Mouse (Mus musculus) limb, embryonic 12.5 days (tissue): ENCODE results near the gene Hist1h2bh. TPM values are rescaled to one million over a fixed set of nuclear protein-coding genes. Genes with fewer than 3 reads are reported as not detected.
"Not testable (repeated sequence)": the region's sequence is repeated elsewhere in the genome, so short reads cannot be mapped to it uniquely, and the experiment has no call there.

ENCODE experiments used
- ATAC-seq: fragments of 200-750 bp; cut with Nextera tagmentation; 2 replicates; pipeline ENCODE4 v1.8.0; 2017; ENCODE audit warnings: low read depth, moderate TSS enrichment; ENCODE audit not compliant: insufficient number of reproducible peaks, insufficient read depth, low FRiP score, low TSS enrichment
- H3K27ac ChIP-seq: fragments of 300-500 bp; sonication (generic); 2 replicates; pipeline ENCODE4 v1.5.1; 2016; ENCODE audit warnings: mild to moderate bottlenecking, moderate library complexity
- H3K27me3 ChIP-seq: fragments of 300-500 bp; sonication (generic); 2 replicates; pipeline ENCODE4 v1.6.1; 2016; ENCODE audit warnings: mild to moderate bottlenecking, moderate library complexity
- H3K36me3 ChIP-seq: fragments of 300-500 bp; sonication (generic); 2 replicates; pipeline ENCODE4 v1.6.1; 2016; ENCODE audit warnings: mild to moderate bottlenecking, moderate library complexity
- H3K4me1 ChIP-seq: fragments of 300-500 bp; sonication (generic); replicated peaks from 2 replicates; pipeline ENCODE4 v1.6.1; 2016
- H3K4me2 ChIP-seq: fragments of 300-500 bp; sonication (generic); 2 replicates; pipeline ENCODE4 v1.6.1; 2016; ENCODE audit warnings: mild to moderate bottlenecking, moderate library complexity
- H3K4me3 ChIP-seq: fragments of 300-500 bp; sonication (generic); replicated peaks from 2 replicates; pipeline ENCODE4 v1.5.1; 2016; ENCODE audit warnings: mild to moderate bottlenecking
- H3K9ac ChIP-seq: fragments of 300-500 bp; sonication (generic); replicated peaks from 2 replicates; pipeline ENCODE4 v1.6.1; 2016; ENCODE audit warnings: mild to moderate bottlenecking, moderate library complexity
- H3K9me3 ChIP-seq: fragments of 300-500 bp; sonication (generic); 2 replicates; pipeline ENCODE4 v1.6.1; 2016; ENCODE audit warnings: mild to moderate bottlenecking, moderate library complexity
- WGBS: fragments of 180-500 bp; shearing (Covaris S2); methylation state at CpG from one replicate; pipeline ENCODE4 v1.1.7; 2016; 5-methylcytosine and 5-hydroxymethylcytosine counted together
- polyA plus RNA-seq: library from polyadenylated mRNA; unstranded; fragments of >200 nt; fragmentation: Nextera tagmentation; extraction: Ambion mirVana; gene quantifications from 2 replicates; pipeline ENCODE4 v1.2.1, GENCODE M21; 2016

Hist1h2bh gene
- polyA plus RNA-seq = 1.4 TPM in 2 replicates

DNA sequence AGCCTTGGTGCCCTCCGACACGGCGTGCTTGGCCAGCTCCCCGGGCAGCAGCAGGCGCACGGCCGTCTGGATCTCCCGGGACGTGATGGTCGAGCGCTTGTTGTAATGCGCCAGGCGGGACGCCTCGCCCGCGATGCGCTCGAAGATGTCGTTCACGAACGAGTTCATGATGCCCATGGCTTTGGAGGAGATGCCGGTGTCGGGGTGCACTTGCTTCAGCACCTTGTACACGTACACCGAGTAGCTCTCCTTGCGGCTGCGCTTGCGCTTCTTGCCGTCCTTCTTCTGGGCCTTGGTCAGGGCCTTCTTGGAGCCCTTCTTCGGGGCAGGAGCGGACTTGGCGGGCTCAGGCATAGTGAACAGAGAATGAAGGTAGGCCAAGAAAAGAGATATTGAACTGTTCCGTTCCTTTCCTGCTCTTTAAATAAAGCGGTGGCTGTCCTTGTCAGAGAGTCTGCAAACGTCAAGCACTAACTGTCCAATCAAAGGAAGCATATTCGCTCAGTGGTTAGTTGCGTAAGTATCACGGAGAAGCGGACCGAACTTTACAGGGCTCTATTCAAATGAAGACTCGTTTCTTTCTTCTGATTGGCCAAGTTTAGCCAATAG, at the start of gene Hist1h2bh:
Hist1h2bh (minus strand) TSS at position 394 of the 609 bp plus-strand sequence.
- Histone ChIP-seq H3K4me3 (peak within 1 kb of the TSS; percentile 46), H3K27ac (peak within 1 kb of the TSS; percentile 94), H3K4me2 (peak within 1 kb of the TSS; percentile 71), H3K9ac (peak within 1 kb of the TSS; percentile 70)
- not testable (repeated sequence) for H3K27me3 ChIP-seq, H3K36me3 ChIP-seq, H3K9me3 ChIP-seq, H3K4me1 ChIP-seq
- WGBS = under 1% methylated on average over 41 of the region's 42 CpGs
- peak; percentile 95 for ATAC-seq

DNA sequence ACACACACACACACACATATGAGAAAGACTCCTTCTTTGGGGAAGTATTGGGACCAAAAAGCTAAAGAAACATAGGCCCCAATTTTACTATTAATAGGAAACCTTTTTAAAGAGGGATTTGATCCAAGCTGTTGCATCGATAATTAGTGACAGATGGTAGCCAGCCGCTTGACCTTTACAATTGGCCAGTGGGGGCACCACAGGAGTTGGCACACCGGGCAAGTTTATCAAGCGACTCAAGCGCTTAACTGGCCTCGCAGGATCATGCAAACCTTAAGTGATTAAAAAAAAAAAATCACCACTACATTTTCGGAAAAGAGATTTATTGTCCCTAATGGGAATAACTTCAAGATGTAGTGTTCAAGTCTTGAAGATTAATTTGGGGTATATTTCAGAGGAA, 49.4 kb upstream of the Hist1h2bh start:
- Histone ChIP-seq H3K27me3 (no peaks in the 10 kb centered on the region), H3K9me3 (no peaks in the 10 kb centered on the region), H3K4me2 (no peak overlapping the region), H3K4me3 (no peak overlapping the region), H3K4me1 (peaks cover 5% of the 10 kb centered on the region; the same call in 1 of the 2 replicates), H3K36me3 (no peaks in the 10 kb centered on the region), H3K9ac (no peak overlapping the region), H3K27ac (peak overlapping the region; percentile 71; the same call in 1 of the 2 replicates)
- no peak for ATAC-seq
- WGBS = 57% methylated on average over 7 of the region's 7 CpGs

DNA sequence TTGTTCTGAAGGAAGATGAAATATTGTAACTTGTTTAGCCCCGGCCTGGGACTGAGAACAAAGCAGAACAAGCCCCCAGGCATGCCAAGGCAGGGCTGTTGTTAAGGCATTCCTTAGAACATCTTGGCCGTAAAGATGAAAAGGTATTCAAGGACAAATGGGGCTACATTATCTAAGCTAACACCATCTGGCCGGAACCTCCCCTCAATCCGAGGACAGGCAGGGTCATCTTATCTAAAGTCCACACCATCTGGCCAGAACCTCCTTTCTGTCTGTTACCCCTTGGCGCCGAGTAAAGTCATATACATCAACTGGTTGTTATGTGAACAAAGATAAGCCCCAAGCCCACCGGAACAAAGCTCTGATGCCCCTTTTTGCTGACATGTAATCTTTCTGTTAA, 48.7 kb upstream of the Hist1h2bh start:
- not testable (repeated sequence) for H3K9me3 ChIP-seq, H3K27ac ChIP-seq, H3K4me2 ChIP-seq, ATAC-seq, H3K4me3 ChIP-seq, H3K4me1 ChIP-seq, H3K27me3 ChIP-seq, H3K36me3 ChIP-seq, H3K9ac ChIP-seq
- WGBS = 88% methylated on average over 7 of the region's 7 CpGs

DNA sequence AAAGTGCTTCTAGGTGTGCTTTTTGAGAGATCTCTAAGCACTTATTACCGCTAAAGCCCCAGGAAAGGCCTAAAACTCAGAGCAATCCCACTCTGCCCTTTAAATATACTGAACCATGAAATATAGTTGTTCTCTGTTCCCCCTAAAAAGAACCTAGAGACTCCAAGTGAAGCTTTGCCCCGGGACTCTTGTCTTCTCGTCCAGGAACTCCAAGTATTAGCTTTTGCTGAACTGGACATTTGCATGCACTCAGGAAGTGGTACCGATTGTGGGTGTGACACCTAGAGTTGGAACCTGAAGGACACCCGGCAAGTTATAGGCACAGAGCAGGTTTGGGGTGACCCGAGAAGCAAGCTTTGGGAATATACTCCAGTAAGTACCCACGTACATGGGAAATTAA, 48.0 kb upstream of the Hist1h2bh start:
- WGBS = 95% methylated on average over 7 of the region's 7 CpGs
- Histone ChIP-seq H3K27me3 (no peaks in the 10 kb centered on the region), H3K4me3 (no peak overlapping the region), H3K4me1 (peaks cover 9% of the 10 kb centered on the region; the same call in 1 of the 2 replicates), H3K27ac (no peak overlapping the region), H3K4me2 (no peak overlapping the region), H3K9ac (no peak overlapping the region), H3K36me3 (no peaks in the 10 kb centered on the region), H3K9me3 (no peaks in the 10 kb centered on the region)
- no peak for ATAC-seq

DNA sequence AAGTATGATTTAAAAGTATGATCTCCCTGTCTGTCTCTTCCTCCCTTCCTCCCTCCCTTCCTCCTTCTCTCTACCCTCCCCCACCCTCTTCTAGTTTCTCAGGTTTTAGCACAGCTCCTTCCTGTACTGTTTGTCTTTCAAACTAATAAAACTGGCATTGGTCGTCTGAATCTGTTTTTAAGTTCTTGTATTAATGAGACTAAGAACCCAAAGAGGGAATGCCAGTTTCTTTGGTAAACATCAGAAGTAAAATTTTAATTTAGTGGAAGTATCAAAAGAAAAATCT, 43.7 kb upstream of the Hist1h2bh start:
- H3K4me3 ChIP-seq = peak overlapping the region; percentile 44
- H3K36me3 ChIP-seq = no peaks in the 10 kb centered on the region
- H3K4me1 ChIP-seq = peaks cover 28% of the 10 kb centered on the region
- peak overlapping the region; percentile 97 for H3K27ac ChIP-seq
- H3K4me2 ChIP-seq = peak overlapping the region; percentile 76
- H3K9me3 ChIP-seq = no peaks in the 10 kb centered on the region
- WGBS = 2% methylated on average over 1 of the region's 1 CpGs
- H3K9ac ChIP-seq = peak overlapping the region; percentile 38; the same call in 1 of the 2 replicates
- ATAC-seq = no peak
- no peaks in the 10 kb centered on the region for H3K27me3 ChIP-seq

DNA sequence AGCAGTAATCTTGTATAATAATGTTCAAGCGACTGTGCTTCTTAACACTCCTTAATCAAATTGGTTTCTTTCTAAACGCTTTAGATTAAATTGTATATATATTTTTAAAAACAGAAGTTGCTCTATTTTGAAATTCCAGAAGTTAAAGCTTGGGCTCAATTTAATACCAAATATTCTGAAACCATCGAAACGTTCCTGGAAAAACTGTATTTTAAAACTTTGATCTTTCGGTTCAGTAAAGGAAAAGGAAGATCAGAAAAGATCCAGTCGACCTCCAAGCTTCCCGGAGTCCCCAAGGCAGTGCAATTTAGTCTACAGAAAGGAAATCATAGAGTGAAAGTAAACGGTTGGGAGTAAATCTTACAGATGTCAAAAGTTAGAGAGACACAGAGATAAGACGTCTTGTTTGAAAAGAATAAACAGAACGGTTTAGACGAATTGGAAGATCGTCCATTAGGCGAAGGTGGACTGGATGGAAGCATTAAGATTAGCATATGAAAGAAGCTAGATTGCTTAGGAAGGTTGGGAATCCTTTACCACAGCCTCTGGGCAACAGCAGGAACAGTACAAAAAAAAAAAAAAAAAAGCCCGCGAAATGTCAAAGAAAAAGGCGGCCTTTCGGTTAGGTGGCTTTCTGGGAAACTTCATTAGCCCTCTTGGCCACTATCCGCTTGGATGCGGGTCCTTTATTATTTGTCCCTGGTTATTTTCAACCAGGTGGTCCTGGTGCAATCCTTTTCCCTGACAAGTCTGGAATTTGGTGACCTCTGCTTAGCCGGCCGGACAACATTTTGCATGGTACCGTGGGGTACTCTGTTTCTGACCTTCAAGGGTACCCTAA, 43.1 kb upstream of the Hist1h2bh start:
- Histone ChIP-seq H3K4me2 (peak overlapping the region; percentile 76), H3K36me3 (no peaks in the 10 kb centered on the region), H3K4me3 (peak overlapping the region; percentile 44), H3K27me3 (no peaks in the 10 kb centered on the region), H3K9me3 (no peaks in the 10 kb centered on the region), H3K9ac (peak overlapping the region; percentile 38), H3K27ac (peak overlapping the region; percentile 97), H3K4me1 (peaks cover 31% of the 10 kb centered on the region)
- no peak for ATAC-seq
- 2% methylated on average over 22 of the region's 22 CpGs for WGBS

DNA sequence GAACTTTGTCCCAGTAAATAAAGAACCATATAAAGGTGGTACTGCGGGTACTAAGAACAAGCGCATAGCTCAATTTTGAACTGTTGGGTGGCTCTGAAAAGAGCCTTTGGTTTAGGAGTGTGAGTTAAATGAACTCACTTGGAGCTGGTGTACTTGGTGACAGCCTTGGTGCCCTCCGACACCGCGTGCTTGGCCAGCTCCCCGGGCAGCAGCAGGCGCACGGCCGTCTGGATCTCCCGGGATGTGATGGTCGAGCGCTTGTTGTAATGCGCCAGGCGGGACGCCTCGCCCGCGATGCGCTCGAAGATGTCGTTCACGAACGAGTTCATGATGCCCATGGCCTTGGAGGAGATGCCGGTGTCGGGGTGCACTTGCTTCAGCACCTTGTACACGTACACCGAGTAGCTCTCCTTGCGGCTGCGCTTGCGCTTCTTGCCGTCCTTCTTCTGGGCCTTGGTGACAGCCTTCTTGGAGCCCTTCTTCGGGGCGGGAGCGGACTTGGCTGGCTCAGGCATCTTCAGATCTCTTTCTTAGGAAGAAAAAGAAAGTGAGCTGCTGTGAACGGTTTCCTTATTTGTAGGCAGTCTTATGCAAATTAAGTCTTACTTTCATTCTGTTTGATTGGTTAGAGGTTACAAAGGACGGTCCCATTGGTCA, 42.4 kb upstream of the Hist1h2bh start:
- Histone ChIP-seq H3K4me1 (peaks cover 33% of the 10 kb centered on the region), H3K4me3 (peak overlapping the region; percentile 44), H3K4me2 (peak overlapping the region; percentile 76), H3K27ac (peak overlapping the region; percentile 96), H3K9ac (peak overlapping the region; percentile 76)
- peak; percentile 81 for ATAC-seq
- H3K27me3 ChIP-seq, H3K9me3 ChIP-seq, H3K36me3 ChIP-seq: not testable (repeated sequence)
- WGBS = 1% methylated on average over 28 of the region's 36 CpGs

DNA sequence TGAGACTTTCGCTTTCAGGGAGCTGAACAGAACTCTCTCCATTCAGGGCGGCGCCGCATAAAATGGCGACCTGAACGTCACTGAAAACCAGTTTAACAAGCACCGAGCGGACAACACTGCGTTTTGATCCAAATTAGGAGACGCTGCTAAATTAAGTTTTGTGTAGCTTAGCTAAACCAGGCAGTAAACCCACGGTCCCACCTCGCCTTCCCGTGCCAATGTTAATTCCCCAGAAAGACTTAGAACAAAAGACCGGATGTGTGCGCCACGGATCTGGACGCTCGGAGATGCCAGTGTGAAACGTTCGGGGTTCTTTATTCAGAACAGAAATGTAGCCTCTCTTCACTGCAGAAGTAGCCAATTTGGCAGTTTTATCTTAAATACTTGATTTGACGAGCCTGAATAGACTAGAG, 41.8 kb upstream of the Hist1h2bh start:
- Histone ChIP-seq H3K36me3 (no peaks in the 10 kb centered on the region), H3K9ac (peak overlapping the region; percentile 76), H3K27me3 (no peaks in the 10 kb centered on the region), H3K4me2 (peak overlapping the region; percentile 76), H3K27ac (peak overlapping the region; percentile 96), H3K4me1 (peaks cover 34% of the 10 kb centered on the region), H3K4me3 (peak overlapping the region; percentile 44), H3K9me3 (no peaks in the 10 kb centered on the region)
- under 1% methylated on average over 21 of the region's 21 CpGs for WGBS
- no peak for ATAC-seq

DNA sequence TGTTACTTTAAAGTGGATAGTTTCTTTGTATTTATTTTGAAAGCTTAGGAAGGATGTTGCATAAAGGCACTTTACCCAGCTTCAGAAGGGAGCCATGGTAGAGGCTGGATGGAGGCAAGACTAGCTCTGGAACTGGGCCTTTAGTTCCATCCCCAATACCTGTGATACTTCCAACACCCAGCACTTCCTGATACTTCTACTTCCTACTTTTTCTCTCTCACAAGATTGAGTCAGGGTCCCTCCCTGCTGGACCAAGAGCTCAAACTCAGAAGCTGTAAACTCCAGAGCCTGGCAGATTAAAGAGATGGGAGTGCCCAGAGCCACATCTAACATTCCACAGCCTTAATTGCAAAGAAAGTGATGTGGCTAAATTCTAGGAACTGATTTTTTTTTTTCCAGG, 41.1 kb upstream of the Hist1h2bh start:
- peak overlapping the region; percentile 44 for H3K4me3 ChIP-seq
- H3K4me2 ChIP-seq = peak overlapping the region; percentile 76
- H3K9ac ChIP-seq = peak overlapping the region; percentile 76
- H3K4me1 ChIP-seq = peaks cover 34% of the 10 kb centered on the region
- H3K9me3 ChIP-seq = no peaks in the 10 kb centered on the region
- H3K27ac ChIP-seq = peak overlapping the region; percentile 96
- no peaks in the 10 kb centered on the region for H3K36me3 ChIP-seq
- ATAC-seq = no peak
- H3K27me3 ChIP-seq = no peaks in the 10 kb centered on the region

DNA sequence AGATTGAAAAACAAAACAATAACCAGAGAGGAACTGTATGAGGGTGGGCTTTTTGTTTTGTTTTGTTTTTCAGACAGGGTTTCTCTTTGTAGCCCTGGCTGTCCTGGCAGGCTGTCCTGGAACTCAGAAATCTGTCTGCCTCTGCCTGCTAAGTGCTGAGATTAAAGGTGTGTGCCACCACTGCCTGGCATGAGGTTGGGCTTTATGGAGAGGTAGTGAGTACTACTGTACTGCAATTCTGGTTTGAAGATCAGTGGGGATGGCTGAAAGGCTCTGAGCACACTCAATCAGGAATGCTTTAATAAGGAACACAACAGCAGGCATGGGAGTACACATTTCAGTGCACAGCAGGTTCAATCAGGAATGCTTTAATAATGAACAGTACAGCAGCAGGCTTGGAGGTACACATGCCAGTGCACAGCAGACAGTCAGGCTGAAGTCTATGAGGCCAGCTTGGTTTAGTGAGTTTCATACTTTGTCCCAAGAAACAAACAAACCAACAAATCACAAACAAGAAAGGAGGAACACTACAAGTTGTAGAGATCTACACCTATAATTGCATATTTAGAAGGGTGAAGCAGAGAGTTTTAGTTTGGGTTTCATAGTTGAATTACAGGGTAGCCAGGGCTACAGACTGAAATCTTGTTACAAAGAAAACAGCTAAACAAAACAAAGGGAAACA, 40.3 kb upstream of the Hist1h2bh start:
- H3K4me1 ChIP-seq = peaks cover 34% of the 10 kb centered on the region
- no peak overlapping the region for H3K4me3 ChIP-seq
- H3K36me3 ChIP-seq = no peaks in the 10 kb centered on the region
- peak overlapping the region; percentile 31; the same call in 1 of the 2 replicates for H3K9ac ChIP-seq
- peak overlapping the region; percentile 85 for H3K4me2 ChIP-seq
- H3K9me3 ChIP-seq = no peaks in the 10 kb centered on the region
- ATAC-seq = no peak
- H3K27me3 ChIP-seq = no peaks in the 10 kb centered on the region
- peak overlapping the region; percentile 96 for H3K27ac ChIP-seq
